Mouse (Mus musculus): ENCODE data around the gene Rpl18a. TPM values are rescaled to one million over a fixed set of nuclear protein-coding genes. Genes with fewer than 3 reads are reported as not detected.

The Rpl18a gene
- polyA plus RNA-seq, 1 experiment from 2014 or later, result 3,270 TPM

- Histone ChIP-seq H3K27ac (replicated peaks; ENCODE audit: low read depth, low read length) (no peak overlapping the region), H3K36me3 (replicated peaks; ENCODE audit: control insufficient read depth, insufficient read depth, low read depth, low read length) (no peaks in the 10 kb centered on the region), H3K4me1 (ENCODE audit: control insufficient read depth, insufficient read depth, low read length) (no peaks in the 10 kb centered on the region), H3K9ac (replicated peaks; ENCODE audit: low read length) (no peak overlapping the region), H3K4me3 (ENCODE audit: low read depth, low read length) (no peak overlapping the region), H3K4me2 (ENCODE audit: low read depth, low read length) (no peak overlapping the region), H3K27me3 (ENCODE audit: control insufficient read depth, insufficient read depth, low read length) (no peaks in the 10 kb centered on the region), H3K9me3 (replicated peaks; ENCODE audit: control insufficient read depth, low read length) (no peaks in the 10 kb centered on the region)
- WGBS, result 14% methylated on average over 12 of the region's 12 CpGs
- DNase-seq (ENCODE audit: low spot score) (peak; percentile 66), ATAC-seq (replicated peaks; ENCODE audit: insufficient number of reproducible peaks, low FRiP score, low TSS enrichment, low read depth) (no peak)
These were observed 11.6 kb downstream of the Rpl18a start for GRCm38 (mm10) chr8:70885612-70886011.

GRCm38 (mm10) chr8:70884683-70885082, 12.5 kb downstream of the Rpl18a start:
- Histone ChIP-seq H3K9ac (replicated peaks; ENCODE audit: low read length) (no peak overlapping the region), H3K4me1 (ENCODE audit: control insufficient read depth, insufficient read depth, low read length) (no peaks in the 10 kb centered on the region), H3K27ac (replicated peaks; ENCODE audit: low read depth, low read length) (no peak overlapping the region), H3K4me2 (ENCODE audit: low read depth, low read length) (no peak overlapping the region), H3K36me3 (replicated peaks; ENCODE audit: control insufficient read depth, insufficient read depth, low read depth, low read length) (no peaks in the 10 kb centered on the region), H3K27me3 (ENCODE audit: control insufficient read depth, insufficient read depth, low read length) (no peaks in the 10 kb centered on the region), H3K9me3 (replicated peaks; ENCODE audit: control insufficient read depth, low read length) (no peaks in the 10 kb centered on the region), H3K4me3 (ENCODE audit: low read depth, low read length) (no peak overlapping the region)
- DNase-seq (ENCODE audit: low spot score), result no peak
- WGBS, result 84% methylated on average over 10 of the region's 10 CpGs
- ATAC-seq (replicated peaks; ENCODE audit: insufficient number of reproducible peaks, low FRiP score, low TSS enrichment, low read depth), result no peak

- no peaks in the 10 kb centered on the region for H3K27me3 ChIP-seq (ENCODE audit: control insufficient read depth, insufficient read depth, low read length)
- no peaks in the 10 kb centered on the region for H3K36me3 ChIP-seq (replicated peaks; ENCODE audit: control insufficient read depth, insufficient read depth, low read depth, low read length)
- H3K4me1 ChIP-seq (ENCODE audit: control insufficient read depth, insufficient read depth, low read length), result no peaks in the 10 kb centered on the region
- DNase-seq (ENCODE audit: low spot score) (no peak), ATAC-seq (replicated peaks; ENCODE audit: insufficient number of reproducible peaks, low FRiP score, low TSS enrichment, low read depth) (no peak)
- H3K4me3 ChIP-seq (ENCODE audit: low read depth, low read length), result no peak overlapping the region
- H3K4me2 ChIP-seq (ENCODE audit: low read depth, low read length), result no peak overlapping the region
- whole genome bisulfite sequencing, result 81% methylated on average over 4 of the region's 4 CpGs
- H3K9me3 ChIP-seq (replicated peaks; ENCODE audit: control insufficient read depth, low read length), result no peaks in the 10 kb centered on the region
- no peak overlapping the region for H3K27ac ChIP-seq (replicated peaks; ENCODE audit: low read depth, low read length)
- H3K9ac ChIP-seq (replicated peaks; ENCODE audit: low read length), result no peak overlapping the region
These were observed 13.0 kb downstream of the Rpl18a start for GRCm38 (mm10) chr8:70884186-70884585.

- DNase-seq (ENCODE audit: low spot score), result peak; percentile 12
- Histone ChIP-seq H3K9me3 (replicated peaks; ENCODE audit: control insufficient read depth, low read length) (no peaks in the 10 kb centered on the region), H3K4me1 (ENCODE audit: control insufficient read depth, insufficient read depth, low read length) (no peaks in the 10 kb centered on the region), H3K36me3 (replicated peaks; ENCODE audit: control insufficient read depth, insufficient read depth, low read depth, low read length) (no peaks in the 10 kb centered on the region), H3K27me3 (ENCODE audit: control insufficient read depth, insufficient read depth, low read length) (no peaks in the 10 kb centered on the region), H3K4me2 (ENCODE audit: low read depth, low read length) (no peak overlapping the region), H3K27ac (replicated peaks; ENCODE audit: low read depth, low read length) (no peak overlapping the region), H3K9ac (replicated peaks; ENCODE audit: low read length) (no peak overlapping the region), H3K4me3 (ENCODE audit: low read depth, low read length) (no peak overlapping the region)
- ATAC-seq (replicated peaks; ENCODE audit: insufficient number of reproducible peaks, low FRiP score, low TSS enrichment, low read depth), result no peak
- WGBS, result 31% methylated on average over 11 of the region's 11 CpGs
These were observed 16.7 kb downstream of the Rpl18a start for GRCm38 (mm10) chr8:70880546-70880945.

- H3K4me3 ChIP-seq (ENCODE audit: low read depth, low read length), result no peak overlapping the region
- H3K36me3 ChIP-seq (replicated peaks; ENCODE audit: control insufficient read depth, insufficient read depth, low read depth, low read length), result no peaks in the 10 kb centered on the region
- H3K4me1 ChIP-seq (ENCODE audit: control insufficient read depth, insufficient read depth, low read length), result no peaks in the 10 kb centered on the region
- ATAC-seq (replicated peaks; ENCODE audit: insufficient number of reproducible peaks, low FRiP score, low TSS enrichment, low read depth) (no peak), DNase-seq (ENCODE audit: low spot score) (no peak)
- no peaks in the 10 kb centered on the region for H3K27me3 ChIP-seq (ENCODE audit: control insufficient read depth, insufficient read depth, low read length)
- 6% methylated on average over 4 of the region's 4 CpGs for WGBS
- H3K4me2 ChIP-seq (ENCODE audit: low read depth, low read length), result no peak overlapping the region
- no peak overlapping the region for H3K27ac ChIP-seq (replicated peaks; ENCODE audit: low read depth, low read length)
- no peaks in the 10 kb centered on the region for H3K9me3 ChIP-seq (replicated peaks; ENCODE audit: control insufficient read depth, low read length)
- no peak overlapping the region for H3K9ac ChIP-seq (replicated peaks; ENCODE audit: low read length)
These were observed 17.1 kb downstream of the Rpl18a start for GRCm38 (mm10) chr8:70880126-70880525.

- no peak overlapping the region for H3K27ac ChIP-seq (replicated peaks; ENCODE audit: low read depth, low read length)
- no peak overlapping the region for H3K4me3 ChIP-seq (ENCODE audit: low read depth, low read length)
- H3K4me2 ChIP-seq (ENCODE audit: low read depth, low read length), result no peak overlapping the region
- H3K4me1 ChIP-seq (ENCODE audit: control insufficient read depth, insufficient read depth, low read length), result no peaks in the 10 kb centered on the region
- 56% methylated on average over 4 of the region's 4 CpGs for WGBS
- DNase-seq (ENCODE audit: low spot score) (no peak), ATAC-seq (replicated peaks; ENCODE audit: insufficient number of reproducible peaks, low FRiP score, low TSS enrichment, low read depth) (no peak)
- no peaks in the 10 kb centered on the region for H3K9me3 ChIP-seq (replicated peaks; ENCODE audit: control insufficient read depth, low read length)
- no peaks in the 10 kb centered on the region for H3K27me3 ChIP-seq (ENCODE audit: control insufficient read depth, insufficient read depth, low read length)
- no peaks in the 10 kb centered on the region for H3K36me3 ChIP-seq (replicated peaks; ENCODE audit: control insufficient read depth, insufficient read depth, low read depth, low read length)
- H3K9ac ChIP-seq (replicated peaks; ENCODE audit: low read length), result no peak overlapping the region
These were observed 17.7 kb downstream of the Rpl18a start for GRCm38 (mm10) chr8:70879500-70879899.

- WGBS, result 39% methylated on average over 2 of the region's 2 CpGs
- no peaks in the 10 kb centered on the region for H3K4me1 ChIP-seq (ENCODE audit: control insufficient read depth, insufficient read depth, low read length)
- H3K27me3 ChIP-seq (ENCODE audit: control insufficient read depth, insufficient read depth, low read length), result no peaks in the 10 kb centered on the region
- DNase-seq (ENCODE audit: low spot score) (no peak), ATAC-seq (replicated peaks; ENCODE audit: insufficient number of reproducible peaks, low FRiP score, low TSS enrichment, low read depth) (no peak)
- H3K9ac ChIP-seq (replicated peaks; ENCODE audit: low read length), result no peak overlapping the region
- no peak overlapping the region for H3K4me3 ChIP-seq (ENCODE audit: low read depth, low read length)
- no peaks in the 10 kb centered on the region for H3K36me3 ChIP-seq (replicated peaks; ENCODE audit: control insufficient read depth, insufficient read depth, low read depth, low read length)
- no peaks in the 10 kb centered on the region for H3K9me3 ChIP-seq (replicated peaks; ENCODE audit: control insufficient read depth, low read length)
- H3K4me2 ChIP-seq (ENCODE audit: low read depth, low read length), result no peak overlapping the region
- no peak overlapping the region for H3K27ac ChIP-seq (replicated peaks; ENCODE audit: low read depth, low read length)
These were observed 19.0 kb downstream of the Rpl18a start for GRCm38 (mm10) chr8:70878178-70878577.

GRCm38 (mm10) chr8:70876382-70876781, 20.8 kb downstream of the Rpl18a start:
- DNase-seq (ENCODE audit: low spot score) (no peak), ATAC-seq (replicated peaks; ENCODE audit: insufficient number of reproducible peaks, low FRiP score, low TSS enrichment, low read depth) (no peak)
- no peaks in the 10 kb centered on the region for H3K9me3 ChIP-seq (replicated peaks; ENCODE audit: control insufficient read depth, low read length)
- 70% methylated on average over 4 of the region's 4 CpGs for WGBS
- no peak overlapping the region for H3K27ac ChIP-seq (replicated peaks; ENCODE audit: low read depth, low read length)
- H3K9ac ChIP-seq (replicated peaks; ENCODE audit: low read length), result no peak overlapping the region
- no peak overlapping the region for H3K4me2 ChIP-seq (ENCODE audit: low read depth, low read length)
- H3K27me3 ChIP-seq (ENCODE audit: control insufficient read depth, insufficient read depth, low read length), result no peaks in the 10 kb centered on the region
- no peaks in the 10 kb centered on the region for H3K4me1 ChIP-seq (ENCODE audit: control insufficient read depth, insufficient read depth, low read length)
- no peaks in the 10 kb centered on the region for H3K36me3 ChIP-seq (replicated peaks; ENCODE audit: control insufficient read depth, insufficient read depth, low read depth, low read length)
- H3K4me3 ChIP-seq (ENCODE audit: low read depth, low read length), result no peak overlapping the region
